Mouse (Mus musculus): ENCODE measurements around the gene Ptprcap. TPM values are rescaled to one million over a fixed set of nuclear protein-coding genes. Genes with fewer than 3 reads are reported as not detected.

Ptprcap gene
- 4.7 and 20.0 TPM in 2 replicates for polyA plus RNA-seq (2012; rRNA removed)

GRCm38 (mm10) chr19:4153232-4153654, at the start of gene Ptprcap:
Gene Ptprcap (plus strand): TSS chr19:4153604.
- WGBS: 71% methylated on average over 11 of the region's 11 CpGs
- Histone ChIP-seq H3K27ac (ENCODE audit: insufficient read depth, low read depth, low read length) (no peak within 1 kb of the TSS), H3K4me3 (ENCODE audit: insufficient read depth, low read depth, low read length) (no peak within 1 kb of the TSS), H3K27me3 (replicated peaks; ENCODE audit: control insufficient read depth, insufficient read depth, low read length) (no peaks in the 10 kb centered on the region), H3K4me1 (ENCODE audit: control insufficient read depth, insufficient read depth, low read length) (peaks cover 10% of the 10 kb centered on the region), H3K36me3 (ENCODE audit: control insufficient read depth, insufficient read depth, low read length) (no peaks in the 10 kb centered on the region)
- TF ChIP-seq POLR2A (IDR thresholded peaks at IDR 0.05; ENCODE audit: low read depth, low read length) (no peak), CTCF (conservative IDR thresholded peaks at IDR 0.05; ENCODE audit: insufficient read depth, insufficient read length, low read depth, low read length) (no peak)
- DNase-seq: no peak

GRCm38 (mm10) chr19:4103792-4104191, 49.6 kb upstream of the Ptprcap start:
- WGBS: 86% methylated on average over 3 of the region's 3 CpGs
- peaks cover 1% of the 10 kb centered on the region; the same call in 1 of the 2 replicates for H3K4me1 ChIP-seq (ENCODE audit: control insufficient read depth, insufficient read depth, low read length)

GRCm38 (mm10) chr19:4104675-4105194, 48.7 kb upstream of the Ptprcap start:
- H3K36me3 ChIP-seq (ENCODE audit: control insufficient read depth, insufficient read depth, low read length): no peaks in the 10 kb centered on the region
- no peak for DNase-seq
- no peak overlapping the region for H3K27ac ChIP-seq (ENCODE audit: insufficient read depth, low read depth, low read length)
- 85% methylated on average over 16 of the region's 16 CpGs for WGBS
- no peaks in the 10 kb centered on the region for H3K27me3 ChIP-seq (replicated peaks; ENCODE audit: control insufficient read depth, insufficient read depth, low read length)
- TF ChIP-seq POLR2A (IDR thresholded peaks at IDR 0.05; ENCODE audit: low read depth, low read length): no peak
- no peak for TF ChIP-seq CTCF (conservative IDR thresholded peaks at IDR 0.05; ENCODE audit: insufficient read depth, insufficient read length, low read depth, low read length)
- H3K4me1 ChIP-seq (ENCODE audit: control insufficient read depth, insufficient read depth, low read length): no peaks in the 10 kb centered on the region
- H3K4me3 ChIP-seq (ENCODE audit: insufficient read depth, low read depth, low read length): no peak overlapping the region

More at GRCm38 (mm10) chr19:4103792-4104191, 49.6 kb upstream of the Ptprcap start:
- TF ChIP-seq POLR2A (IDR thresholded peaks at IDR 0.05; ENCODE audit: low read depth, low read length): no peak
- TF ChIP-seq CTCF (conservative IDR thresholded peaks at IDR 0.05; ENCODE audit: insufficient read depth, insufficient read length, low read depth, low read length): no peak
- no peak overlapping the region for H3K27ac ChIP-seq (ENCODE audit: insufficient read depth, low read depth, low read length)
- no peak for DNase-seq
- H3K4me3 ChIP-seq (ENCODE audit: insufficient read depth, low read depth, low read length): no peak overlapping the region
- H3K36me3 ChIP-seq (ENCODE audit: control insufficient read depth, insufficient read depth, low read length): no peaks in the 10 kb centered on the region
- no peaks in the 10 kb centered on the region for H3K27me3 ChIP-seq (replicated peaks; ENCODE audit: control insufficient read depth, insufficient read depth, low read length)

GRCm38 (mm10) chr19:4106654-4107053, 46.8 kb upstream of the Ptprcap start:
- TF ChIP-seq CTCF (conservative IDR thresholded peaks at IDR 0.05; ENCODE audit: insufficient read depth, insufficient read length, low read depth, low read length) (no peak), POLR2A (IDR thresholded peaks at IDR 0.05; ENCODE audit: low read depth, low read length) (no peak)
- DNase-seq: peak; percentile 52
- WGBS: 74% methylated on average over 14 of the region's 14 CpGs
- Histone ChIP-seq H3K36me3 (ENCODE audit: control insufficient read depth, insufficient read depth, low read length) (no peaks in the 10 kb centered on the region), H3K27ac (ENCODE audit: insufficient read depth, low read depth, low read length) (no peak overlapping the region), H3K4me3 (ENCODE audit: insufficient read depth, low read depth, low read length) (no peak overlapping the region), H3K4me1 (ENCODE audit: control insufficient read depth, insufficient read depth, low read length) (no peaks in the 10 kb centered on the region), H3K27me3 (replicated peaks; ENCODE audit: control insufficient read depth, insufficient read depth, low read length) (no peaks in the 10 kb centered on the region)

- DNase-seq: no peak
- WGBS: 91% methylated on average over 9 of the region's 9 CpGs
- TF ChIP-seq POLR2A (IDR thresholded peaks at IDR 0.05; ENCODE audit: low read depth, low read length) (no peak), CTCF (conservative IDR thresholded peaks at IDR 0.05; ENCODE audit: insufficient read depth, insufficient read length, low read depth, low read length) (no peak)
- Histone ChIP-seq H3K36me3 (ENCODE audit: control insufficient read depth, insufficient read depth, low read length) (no peaks in the 10 kb centered on the region), H3K4me1 (ENCODE audit: control insufficient read depth, insufficient read depth, low read length) (peaks cover 11% of the 10 kb centered on the region), H3K27me3 (replicated peaks; ENCODE audit: control insufficient read depth, insufficient read depth, low read length) (no peaks in the 10 kb centered on the region), H3K4me3 (ENCODE audit: insufficient read depth, low read depth, low read length) (no peak overlapping the region), H3K27ac (ENCODE audit: insufficient read depth, low read depth, low read length) (no peak overlapping the region)
These were observed 44.9 kb upstream of the Ptprcap start for GRCm38 (mm10) chr19:4108535-4108934.

- peak overlapping the region; percentile 65; the same call in 1 of the 2 replicates for H3K27ac ChIP-seq (ENCODE audit: insufficient read depth, low read depth, low read length)
These were observed 41.1 kb upstream of the Ptprcap start for GRCm38 (mm10) chr19:4112063-4112960.

More at GRCm38 (mm10) chr19:4112063-4112960, 41.1 kb upstream of the Ptprcap start:
- DNase-seq: no peak
- Histone ChIP-seq H3K4me3 (ENCODE audit: insufficient read depth, low read depth, low read length) (no peak overlapping the region), H3K36me3 (ENCODE audit: control insufficient read depth, insufficient read depth, low read length) (no peaks in the 10 kb centered on the region), H3K27me3 (replicated peaks; ENCODE audit: control insufficient read depth, insufficient read depth, low read length) (no peaks in the 10 kb centered on the region), H3K4me1 (ENCODE audit: control insufficient read depth, insufficient read depth, low read length) (peaks cover 19% of the 10 kb centered on the region)
- WGBS: 95% methylated on average over 26 of the region's 26 CpGs
- TF ChIP-seq POLR2A (IDR thresholded peaks at IDR 0.05; ENCODE audit: low read depth, low read length) (no peak), CTCF (conservative IDR thresholded peaks at IDR 0.05; ENCODE audit: insufficient read depth, insufficient read length, low read depth, low read length) (no peak)
